Mouse (Mus musculus) cerebellum, adult 18-20 months (tissue): ENCODE measurements at regions not wholly inside any gene's neighbourhood (a gene's known extent, or its start where the extent isn't known, plus 50 kb on each side); places are given as distances from the start of the nearest gene placed in this dataset.
"Not testable (repeated sequence)": the region's sequence is repeated elsewhere in the genome, so short reads cannot be mapped to it uniquely, and the experiment has no call there.

Source experiments
- DNase-seq, 2 experiments: peaks; one replicate each; pipeline ENCODE4 v3.0.0; 2021

DNA sequence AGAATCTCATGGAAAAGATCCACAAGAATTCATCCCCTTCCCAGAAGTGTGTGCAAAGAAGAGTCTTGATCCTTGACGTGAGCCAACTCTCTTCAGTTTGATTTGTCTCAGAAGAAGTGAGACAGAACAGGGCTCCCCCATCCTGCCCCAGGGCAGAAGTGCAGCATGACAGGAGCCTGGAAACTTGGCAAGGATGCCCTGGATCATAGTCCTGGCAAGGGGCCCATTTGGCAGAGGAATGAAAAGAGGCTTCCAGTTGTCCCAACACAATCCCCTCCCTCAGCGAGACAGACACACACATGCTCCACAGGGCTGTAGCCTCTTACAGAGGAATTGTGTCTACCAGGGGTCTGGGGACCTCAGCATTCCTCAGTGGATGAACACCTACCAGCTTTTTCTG, 102.7 kb downstream of the Ptpn20 start:
- peak in 1 of 2 experiments; percentile 11 for DNase-seq

DNA sequence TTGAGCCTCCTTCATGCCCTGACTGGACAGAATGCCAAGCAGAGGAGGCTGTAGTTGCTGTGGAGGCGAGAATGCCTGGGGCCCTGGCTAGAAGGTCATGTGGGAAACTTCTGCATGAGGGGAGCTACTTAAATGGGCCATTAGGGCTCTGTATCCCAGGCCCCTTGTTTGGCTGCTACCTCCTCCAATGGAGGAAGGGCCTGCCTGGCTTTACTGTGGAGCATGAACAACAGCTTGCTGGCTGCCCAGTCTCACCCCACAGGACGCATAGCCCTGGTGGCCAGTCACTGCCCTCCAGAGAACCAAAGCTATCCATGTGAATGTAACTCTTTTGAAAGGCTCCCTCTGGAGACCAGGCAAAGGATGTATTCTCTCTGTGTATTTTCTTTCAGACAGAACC, 105.2 kb downstream of the Ptpn20 start:
- no peak for DNase-seq

DNA sequence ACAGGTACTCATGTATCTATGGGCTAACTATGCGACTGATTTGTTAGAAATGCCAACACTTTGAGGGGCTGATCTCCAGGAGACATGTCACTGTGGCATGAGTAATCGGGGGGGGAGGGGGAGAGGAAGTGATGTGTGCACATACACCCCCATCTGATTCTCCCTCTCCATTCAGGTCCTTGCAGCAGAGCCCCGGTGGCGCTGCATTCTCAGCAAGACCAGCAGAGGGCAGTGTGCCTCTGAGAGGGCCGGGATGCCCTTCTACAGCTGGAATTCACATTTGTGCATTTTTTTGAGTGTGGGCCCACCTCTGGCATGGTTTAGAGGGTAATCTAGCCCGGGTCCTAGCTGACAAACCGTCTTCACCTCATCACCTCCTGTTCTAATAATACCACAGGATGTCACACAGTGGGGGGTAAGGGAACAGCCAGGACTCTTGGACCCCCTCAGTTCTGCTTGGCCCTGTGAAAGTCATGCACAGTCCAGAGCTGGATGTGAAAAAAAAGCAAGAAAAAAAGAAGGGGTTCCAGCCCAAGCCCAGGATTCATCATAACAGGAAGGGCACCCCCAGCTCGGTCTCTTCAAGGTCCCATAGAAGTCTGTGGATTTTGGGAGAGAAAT, 106.5 kb downstream of the Ptpn20 start:
- peak; percentile 37 to 57 for DNase-seq

DNA sequence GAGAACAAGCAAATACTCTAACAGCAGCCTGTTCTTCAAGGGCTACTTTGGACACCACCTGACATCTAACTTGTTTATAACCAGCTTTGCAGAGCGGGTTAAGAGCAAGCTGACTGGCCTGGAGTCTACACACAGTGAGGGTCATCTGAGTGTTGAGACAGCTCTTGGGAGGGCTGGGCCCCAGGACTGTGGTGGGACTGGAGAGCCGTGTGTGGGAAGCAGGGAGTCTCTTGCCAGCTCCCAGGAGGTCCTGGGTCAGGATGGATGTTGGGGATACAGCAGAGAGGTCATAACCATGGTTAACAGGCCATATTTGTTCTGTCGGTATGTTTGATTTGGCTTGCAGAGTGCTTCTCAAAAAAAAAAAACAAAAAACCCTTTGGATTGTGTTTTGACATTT, 107.8 kb downstream of the Ptpn20 start:
- no peak for DNase-seq

DNA sequence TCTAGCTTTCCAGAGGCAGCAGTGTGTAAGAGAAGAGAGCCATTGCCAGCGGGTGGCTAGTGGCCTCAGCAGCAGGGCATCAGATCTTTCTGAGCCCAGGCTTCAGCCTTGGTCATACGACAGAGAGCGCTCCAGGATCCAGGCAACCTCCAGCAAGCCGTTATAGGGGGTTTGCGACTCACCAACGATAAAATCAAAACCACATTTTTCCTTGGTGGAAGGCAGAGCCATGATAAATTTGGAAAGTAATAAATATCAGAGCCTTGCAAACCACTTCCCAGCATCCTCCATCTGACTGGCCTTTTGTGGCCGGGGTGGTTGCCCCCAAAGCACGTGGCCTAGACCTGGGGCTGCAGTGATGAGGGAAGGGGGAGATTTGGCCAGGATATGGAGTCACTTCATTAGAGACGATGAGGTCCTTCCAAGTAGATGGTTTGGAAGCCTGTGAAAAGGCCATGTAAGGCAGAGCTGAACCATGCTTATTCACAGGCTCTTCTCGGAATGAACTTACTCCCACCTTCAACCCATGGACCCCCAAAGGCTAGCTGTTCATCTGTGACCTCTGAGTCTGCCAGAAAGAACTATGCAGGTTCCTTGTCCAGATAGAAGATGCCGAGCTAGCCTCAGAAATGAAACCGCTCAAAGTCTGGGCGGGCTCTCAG, 110.9 kb downstream of the Ptpn20 start:
- DNase-seq, result no peak

DNA sequence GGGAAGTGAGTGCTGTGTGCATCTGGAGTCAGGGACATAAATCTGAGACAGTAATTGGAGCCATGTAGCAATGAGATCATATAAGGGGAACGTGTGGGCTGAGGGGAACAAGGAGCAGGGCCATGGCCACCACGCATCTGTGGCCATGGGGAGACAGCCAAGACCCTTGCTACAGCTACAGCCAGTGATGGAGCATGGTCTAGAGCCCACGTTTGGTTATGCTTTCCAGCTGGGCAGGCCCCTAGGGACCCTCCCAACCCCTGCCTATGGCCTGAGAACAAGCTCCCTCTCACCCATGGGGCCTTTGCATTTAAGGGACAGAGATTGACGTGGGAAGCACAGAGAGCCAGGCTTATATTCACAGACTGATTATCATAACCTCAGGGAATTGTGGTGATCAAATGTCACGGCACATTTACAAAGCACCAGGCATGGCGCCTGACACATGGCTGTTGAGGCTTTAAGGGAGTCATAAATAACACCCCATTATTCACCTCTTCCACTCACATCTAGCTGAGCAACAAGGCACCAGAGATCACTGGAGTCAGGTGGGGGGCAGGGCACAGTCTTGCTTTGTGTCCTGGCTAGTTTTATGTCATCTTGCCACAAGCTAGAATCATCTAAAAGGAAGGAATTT, 118.8 kb downstream of the Ptpn20 start:
- no peak for DNase-seq

DNA sequence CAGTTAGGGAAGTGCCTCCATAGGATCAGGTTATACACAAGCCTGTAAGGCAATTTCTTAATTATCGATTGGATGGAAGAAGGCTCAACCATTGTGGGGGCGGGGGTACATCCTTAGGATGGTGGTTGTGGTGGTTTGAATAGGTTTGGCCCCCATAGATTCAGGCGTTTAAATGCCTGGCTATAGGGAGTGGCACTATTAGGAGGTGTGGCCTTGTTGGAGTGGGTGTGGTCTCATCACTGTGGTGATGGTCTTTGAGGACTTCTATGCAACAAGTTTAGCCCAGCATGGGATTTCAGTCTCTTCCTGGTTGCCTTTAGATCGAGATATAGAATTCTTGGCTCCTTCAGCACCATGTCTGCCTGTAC, 119.3 kb downstream of the Ptpn20 start:
- no peak for DNase-seq

DNA sequence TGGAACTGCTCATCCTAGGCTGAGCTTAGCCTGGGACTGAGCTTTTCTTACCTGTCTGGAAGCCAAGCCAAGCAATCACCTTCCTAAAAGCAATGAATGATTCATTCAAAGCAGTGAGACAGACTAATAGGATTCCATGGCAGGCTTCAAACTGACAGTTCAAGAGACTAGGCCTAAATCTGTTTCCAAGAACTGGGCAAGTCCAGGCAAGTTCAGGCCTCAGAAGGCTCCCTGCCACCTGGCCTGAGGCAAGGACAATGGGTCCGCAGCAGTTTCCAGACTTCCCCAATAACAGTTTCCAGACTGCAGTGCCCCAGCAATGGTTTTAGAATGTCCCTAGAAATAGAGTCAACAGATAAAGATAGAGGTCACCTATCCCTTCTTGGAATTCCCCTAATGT, 123.5 kb downstream of the Ptpn20 start:
- DNase-seq, result no peak

DNA sequence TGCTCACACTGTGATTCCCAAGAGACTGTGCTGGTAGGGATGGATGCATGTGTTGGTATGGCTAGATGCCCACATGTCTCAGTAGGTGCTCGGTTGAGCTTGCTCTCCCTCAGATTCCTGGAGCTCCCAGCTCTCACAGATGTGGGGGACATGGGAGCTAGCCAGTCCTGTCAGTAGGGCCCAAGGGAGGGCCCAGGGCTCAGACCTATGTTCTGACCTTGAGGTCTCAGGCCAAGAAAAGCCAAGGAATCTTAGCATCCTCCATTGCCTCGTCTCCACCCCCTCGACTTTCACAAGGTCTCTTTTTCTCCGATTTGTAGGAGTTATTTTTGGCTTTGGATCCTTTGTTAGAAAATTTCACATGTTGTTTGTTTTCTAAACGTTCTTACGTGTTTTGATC, 130.6 kb downstream of the Ptpn20 start:
- DNase-seq, result no peak

DNA sequence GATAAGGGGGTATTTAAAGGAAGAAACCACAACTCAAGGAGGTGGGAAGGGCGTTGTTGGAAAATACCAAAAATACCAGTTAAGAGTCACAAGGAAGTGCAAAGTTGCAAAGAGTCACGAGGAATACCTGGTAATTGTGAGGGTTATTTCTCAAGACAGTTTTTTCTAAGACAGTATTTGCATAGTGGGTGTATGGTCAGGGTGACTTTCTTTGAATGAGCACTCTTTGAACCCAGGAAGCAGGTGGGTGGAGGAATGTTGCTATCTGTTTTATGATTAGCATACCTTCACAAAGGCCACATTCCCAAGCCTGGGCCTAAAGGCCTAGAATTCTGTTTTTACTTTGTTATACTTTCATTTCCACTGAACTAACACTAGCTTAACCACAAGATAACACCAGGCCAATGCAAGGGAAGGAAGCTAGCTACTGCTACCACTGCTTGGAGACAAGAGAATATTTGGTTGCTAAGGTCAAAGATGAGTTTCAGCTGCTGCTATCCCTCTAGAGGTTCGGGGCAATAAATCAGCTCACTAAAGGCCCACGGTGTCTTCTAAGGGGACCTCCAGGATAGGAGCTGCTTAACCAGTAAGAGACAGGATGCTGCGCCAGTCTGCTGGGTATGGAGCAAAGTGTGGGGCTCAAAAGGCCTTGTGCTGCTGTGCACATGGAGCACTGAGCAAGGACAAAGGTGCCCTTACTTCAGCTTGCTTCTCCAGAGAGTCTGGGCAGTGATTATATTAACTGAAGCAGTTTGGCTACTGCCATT, 133.6 kb downstream of the Ptpn20 start:
- DNase-seq, result not testable (repeated sequence)

DNA sequence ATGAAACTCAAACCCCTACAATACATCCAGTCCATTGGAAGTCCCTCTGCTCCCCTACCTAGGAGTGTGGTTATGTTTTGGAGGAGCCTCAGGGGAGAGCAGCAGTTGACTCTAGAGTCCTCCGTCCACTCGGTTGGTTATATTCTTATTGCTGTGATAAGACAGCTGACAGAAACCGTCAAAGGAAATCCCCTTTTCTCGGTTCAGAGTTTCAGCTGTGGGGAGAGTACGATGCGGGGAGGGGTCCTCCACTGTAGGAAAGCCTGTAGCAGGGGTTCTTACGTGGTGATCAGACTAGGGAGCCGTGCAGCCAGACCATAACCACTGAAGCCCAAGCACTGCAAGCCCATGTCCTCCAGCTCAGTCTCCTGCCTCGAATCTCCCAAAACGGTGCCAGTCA, 137.5 kb downstream of the Ptpn20 start:
- DNase-seq, result no peak

DNA sequence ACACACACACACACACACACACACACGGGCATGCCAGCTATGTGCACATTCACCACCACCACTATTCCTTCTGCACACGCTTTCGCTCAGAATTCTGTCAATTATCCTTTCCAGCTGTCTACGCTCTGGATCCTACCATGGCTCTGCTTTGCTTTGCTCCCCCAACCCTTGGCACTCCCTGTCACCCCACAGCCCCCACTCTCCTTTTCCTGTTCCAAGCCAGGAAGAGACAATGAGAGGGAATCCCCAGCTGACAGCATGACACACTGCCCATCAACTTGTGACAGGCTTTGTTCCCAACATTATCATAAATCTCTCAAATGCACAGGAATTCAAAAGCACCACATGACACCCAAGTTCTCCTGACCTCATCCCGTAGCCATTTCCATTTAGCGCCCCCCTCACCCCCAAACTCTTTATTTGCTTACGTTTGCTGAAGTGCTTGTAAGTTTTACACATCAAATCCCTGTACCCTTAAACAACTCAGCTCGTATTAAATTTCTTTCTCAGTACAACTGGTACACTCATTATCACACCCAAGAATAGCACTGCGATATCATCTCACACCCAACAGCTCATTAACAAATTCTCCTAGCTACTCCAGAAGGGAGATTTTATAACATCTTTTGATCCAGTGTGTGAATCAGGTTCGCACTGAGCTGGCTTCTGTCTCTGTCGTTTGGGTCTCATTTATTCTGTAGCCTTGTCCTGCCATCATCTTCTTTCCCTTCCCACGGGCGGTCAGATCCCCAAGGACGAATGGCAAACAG, 140.3 kb downstream of the Ptpn20 start:
- no peak for DNase-seq

DNA sequence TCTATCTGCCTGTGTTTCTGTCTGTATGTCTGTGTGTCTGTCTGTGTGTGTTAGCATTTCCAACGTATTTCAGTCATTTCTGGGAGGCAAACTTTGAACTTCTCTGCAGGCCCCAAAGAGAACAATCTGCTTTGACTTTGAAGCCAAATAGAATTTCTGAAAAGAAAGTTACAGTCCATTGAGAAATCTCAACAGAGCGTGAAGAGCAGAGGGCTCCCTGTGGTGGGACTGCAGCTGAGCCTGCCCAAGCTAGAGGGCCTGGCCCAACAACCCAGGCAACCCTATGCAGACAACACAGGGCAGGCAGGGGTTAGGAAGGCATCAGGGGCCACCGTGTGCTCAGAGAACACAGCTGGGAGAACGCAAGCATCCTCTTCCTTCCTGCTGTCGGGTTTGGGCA, 143.7 kb downstream of the Ptpn20 start:
- DNase-seq, result peak in 1 of 2 experiments; percentile 4

DNA sequence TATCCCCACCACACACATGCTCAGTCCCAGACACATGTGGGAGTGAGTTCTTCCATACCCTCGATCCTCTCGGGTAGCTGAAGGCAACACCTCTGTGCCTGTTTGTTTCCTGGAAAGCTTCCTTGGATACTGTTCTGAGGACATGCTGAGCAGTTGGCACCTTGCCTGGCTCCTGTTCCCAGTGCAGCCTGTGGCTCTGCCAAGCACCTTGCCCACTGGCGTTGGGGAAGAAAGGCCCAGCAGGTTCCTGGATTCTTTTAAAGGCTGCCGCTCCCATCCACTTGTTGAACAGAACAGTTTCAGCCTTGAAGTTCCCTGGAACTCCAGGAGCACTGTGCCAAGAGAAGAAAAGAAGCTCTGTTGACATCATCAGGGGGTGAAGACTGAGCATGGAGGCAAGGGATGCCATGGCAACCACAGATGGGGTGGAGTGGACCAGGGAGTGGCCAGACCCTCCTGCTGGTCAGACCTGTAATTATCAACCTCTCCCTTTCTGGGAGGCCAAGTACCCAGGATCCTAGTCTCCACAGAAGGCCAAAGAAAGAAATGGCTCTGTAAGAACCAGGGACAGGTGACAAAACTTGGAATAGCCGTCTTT, 145.5 kb downstream of the Ptpn20 start:
- DNase-seq, result peak; percentile 28 to 52

DNA sequence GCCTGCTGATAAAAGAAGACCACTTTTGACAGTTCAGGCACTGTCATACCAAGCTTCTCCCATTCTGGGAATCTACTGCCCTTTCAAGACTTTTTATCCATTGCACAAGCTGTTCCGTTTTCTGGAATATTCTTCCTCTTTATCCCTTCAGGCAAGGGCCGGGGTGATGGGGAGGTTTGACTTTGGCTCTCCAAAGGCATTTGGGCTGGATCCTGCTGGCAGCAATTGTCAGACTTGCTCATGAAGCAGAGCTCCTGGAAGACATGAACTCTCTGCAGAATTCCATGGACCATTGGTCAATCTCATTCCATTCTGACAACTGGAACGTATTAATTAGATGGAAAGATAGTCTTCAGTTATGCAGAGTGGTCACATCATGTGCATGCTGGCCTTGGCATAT, 146.6 kb downstream of the Ptpn20 start:
- no peak for DNase-seq

DNA sequence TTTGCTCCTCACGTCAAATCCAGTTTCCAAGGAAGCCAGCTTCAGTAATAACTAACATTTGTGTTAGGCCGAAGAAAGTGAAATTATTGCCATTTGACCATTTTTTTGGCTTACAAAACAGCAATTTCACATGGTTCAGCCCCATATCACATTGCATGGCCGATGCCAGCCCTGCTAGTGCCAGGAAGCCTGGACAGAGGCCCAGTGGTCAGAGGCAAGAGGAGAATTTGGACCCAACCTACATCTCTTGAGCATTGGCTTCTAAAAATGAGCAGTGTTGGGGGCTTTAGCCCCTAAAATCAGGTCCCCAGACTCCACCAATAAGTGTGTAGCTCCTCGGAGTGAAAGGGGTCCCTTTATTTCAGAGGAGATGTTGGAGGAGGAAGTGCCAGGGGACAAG, 157.2 kb downstream of the Ptpn20 start:
- DNase-seq, result peak; percentile 9 to 17

DNA sequence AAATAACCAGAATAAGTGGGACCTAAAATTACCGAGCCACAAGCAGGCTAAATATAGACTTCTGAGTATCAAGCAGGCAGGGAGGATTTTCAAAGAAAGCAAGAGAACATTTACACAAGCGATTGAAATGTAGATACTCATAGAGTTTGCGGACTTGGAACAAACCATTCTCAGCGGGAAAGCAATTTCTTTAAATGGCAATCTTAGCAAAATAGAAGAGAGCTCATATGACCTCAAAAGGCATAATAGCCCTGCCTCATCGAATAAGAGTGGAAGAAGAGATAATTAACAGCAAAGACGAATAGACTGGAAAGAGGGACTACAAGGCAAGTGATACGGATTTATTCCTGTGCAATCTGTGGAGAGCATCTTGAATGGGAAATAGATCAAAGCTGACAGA, 163.7 kb upstream of the Gdf10 start:
- no peak for DNase-seq

DNA sequence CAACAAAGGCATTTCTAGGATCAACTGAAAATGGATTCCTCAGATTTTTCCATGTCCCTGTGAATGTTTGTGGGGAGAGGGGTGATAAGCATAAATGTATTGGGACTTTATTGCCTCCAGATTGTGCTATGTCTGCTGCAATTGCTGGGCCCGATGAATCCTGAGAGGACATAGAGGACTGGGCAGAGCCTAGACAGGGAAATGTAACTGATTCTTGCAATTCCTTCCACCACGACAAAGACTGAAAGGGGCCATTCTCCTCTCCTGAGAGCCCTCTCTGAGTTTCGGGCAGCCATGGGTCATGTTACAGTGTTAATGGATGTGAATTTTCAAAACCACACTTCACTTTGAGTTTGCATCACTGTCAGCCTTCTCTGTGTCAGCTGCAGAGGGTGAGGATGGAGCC, 159.7 kb upstream of the Gdf10 start:
- DNase-seq, result no peak

DNA sequence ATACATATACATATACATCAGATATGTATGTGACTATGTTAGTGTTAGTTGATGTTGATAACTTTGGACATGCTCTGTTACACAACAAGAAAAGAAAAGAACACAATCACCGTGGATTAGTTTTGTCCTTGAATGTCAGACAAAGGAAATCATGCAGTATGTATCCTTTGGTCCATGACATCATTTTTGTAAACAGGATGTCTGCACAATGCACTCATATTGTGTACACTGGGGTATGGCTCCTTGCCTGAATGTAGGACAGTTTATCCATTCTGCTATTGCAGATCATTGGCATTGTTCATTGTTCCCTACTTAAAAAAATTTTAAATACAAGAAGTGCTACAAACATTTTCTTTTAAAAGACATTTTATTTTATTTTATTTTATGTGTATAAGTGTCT, 157.6 kb upstream of the Gdf10 start:
- no peak for DNase-seq

DNA sequence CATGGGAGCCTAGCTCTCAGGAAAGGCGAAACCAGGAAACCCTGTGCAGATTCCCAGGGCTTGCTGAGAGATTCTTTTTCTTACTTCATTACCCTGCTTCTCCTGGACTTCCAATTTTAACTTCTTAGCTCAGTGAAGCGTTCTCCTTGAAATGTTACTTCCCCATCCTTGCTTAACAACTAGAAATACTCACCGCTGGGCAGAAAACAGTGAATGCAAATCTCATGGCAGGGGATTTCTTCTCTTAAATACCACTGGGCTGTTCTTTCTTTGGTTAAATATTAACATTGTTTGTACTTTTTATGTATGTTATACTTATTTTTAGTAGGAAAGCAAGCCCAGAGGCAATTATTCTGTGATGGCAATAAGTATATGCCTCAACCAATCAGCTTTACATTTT, 151.0 kb upstream of the Gdf10 start:
- no peak for DNase-seq

DNA sequence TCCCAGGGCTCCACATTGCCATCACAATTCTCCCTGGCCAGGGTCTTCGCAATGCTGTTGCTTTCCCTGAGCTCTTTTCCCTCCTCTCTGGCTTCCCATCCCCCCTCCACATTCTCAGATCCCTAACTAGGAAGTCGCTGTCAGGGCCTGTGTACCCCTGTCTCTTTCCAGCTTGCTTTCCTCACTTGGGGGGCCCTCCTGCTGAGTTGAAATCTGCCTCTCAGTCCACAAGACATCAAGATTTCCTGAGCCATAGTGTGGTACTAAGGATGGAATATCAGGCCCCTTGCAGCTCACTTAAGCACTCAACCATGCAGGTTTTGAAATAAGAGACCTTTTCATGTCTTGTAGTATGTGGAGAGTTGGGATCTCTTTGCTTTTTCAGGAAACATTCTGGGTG, 133.8 kb upstream of the Gdf10 start:
- no peak for DNase-seq

DNA sequence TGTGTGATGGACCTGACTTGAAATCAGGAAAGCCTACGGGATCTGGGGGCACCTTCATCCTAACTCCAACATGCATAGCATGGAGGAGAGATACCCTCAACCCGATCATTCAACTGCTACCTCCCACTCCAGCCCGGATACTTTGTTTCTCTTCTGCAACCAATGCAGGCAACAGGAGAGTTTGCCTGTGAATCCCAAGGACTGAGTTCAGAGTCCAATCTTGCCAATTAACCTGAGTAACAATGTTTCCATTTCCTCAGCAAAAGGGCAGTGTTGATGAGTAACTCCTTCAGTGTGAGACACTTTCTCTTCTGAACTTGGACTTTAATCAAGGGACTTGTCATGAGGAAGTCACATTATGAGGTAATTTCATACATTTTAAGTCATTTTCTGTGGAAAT, 129.1 kb upstream of the Gdf10 start:
- no peak for DNase-seq
